Mouse (Mus musculus): ENCODE data around the gene Plekhh1.
A peak's percentile ranks its signal among the peaks of the same experiment; 100 is the strongest.

Gene Plekhh1

GRCm38 (mm10) chr12:79073362-79073761 lies 44.4 kb downstream of the Plekhh1 start:
- no peak for DNase-seq

- DNase-seq, result peak; percentile 91
Measured at GRCm38 (mm10) chr12:79089182-79089812, 60.3 kb downstream of the Plekhh1 start, which contains the start of gene Pigh. Pigh (minus strand) TSS chr12:79089651.

GRCm38 (mm10) chr12:79092569-79092968 lies 63.6 kb downstream of the Plekhh1 start:
- peak; percentile 82 for DNase-seq

- peak; percentile 47 for DNase-seq
Measured at GRCm38 (mm10) chr12:79097106-79097752, 68.3 kb downstream of the Plekhh1 start.

- no peak for DNase-seq
Measured at GRCm38 (mm10) chr12:79103773-79104172, 74.8 kb downstream of the Plekhh1 start.

GRCm38 (mm10) chr12:79104544-79104943 lies 75.6 kb downstream of the Plekhh1 start:
- peak; percentile 16 for DNase-seq

- no peak for DNase-seq
Measured at GRCm38 (mm10) chr12:79105312-79105711, 76.3 kb downstream of the Plekhh1 start.

GRCm38 (mm10) chr12:79118991-79119390 lies 90.0 kb downstream of the Plekhh1 start:
- no peak for DNase-seq

GRCm38 (mm10) chr12:79122820-79123219 lies 93.9 kb downstream of the Plekhh1 start:
- DNase-seq, result no peak

GRCm38 (mm10) chr12:79130299-79131177 lies 101.6 kb downstream of the Plekhh1 start, which contains the start of gene Arg2:
Arg2 (plus strand) TSS chr12:79130777.
- DNase-seq, result peak; percentile 88
